Mouse (Mus musculus): Measurements from ENCODE around the gene Mecom.

Gene Mecom

DNA sequence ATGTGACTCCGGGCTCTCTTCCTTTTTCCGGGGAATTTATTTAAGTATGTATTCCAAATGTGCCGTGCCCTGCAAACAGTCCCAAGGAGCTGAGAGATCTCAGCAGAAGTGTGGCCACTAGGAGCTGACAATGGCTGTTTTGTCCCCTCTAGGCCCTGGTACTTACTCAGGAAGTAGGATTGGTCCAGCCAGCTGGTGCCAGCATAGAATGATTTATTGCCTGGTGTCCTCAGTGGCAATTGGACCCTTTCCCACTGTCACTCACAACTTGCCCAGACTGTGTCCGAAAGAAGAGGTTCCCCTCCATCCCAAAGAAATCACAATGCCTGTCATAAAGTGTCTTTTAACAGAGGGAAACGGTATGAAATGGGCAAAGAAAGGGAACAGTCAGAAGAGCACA lies 340.4 kb downstream of the Mecom start:
- no peak for DNase-seq (ENCODE audit: low spot score in 2 of 2)

DNA sequence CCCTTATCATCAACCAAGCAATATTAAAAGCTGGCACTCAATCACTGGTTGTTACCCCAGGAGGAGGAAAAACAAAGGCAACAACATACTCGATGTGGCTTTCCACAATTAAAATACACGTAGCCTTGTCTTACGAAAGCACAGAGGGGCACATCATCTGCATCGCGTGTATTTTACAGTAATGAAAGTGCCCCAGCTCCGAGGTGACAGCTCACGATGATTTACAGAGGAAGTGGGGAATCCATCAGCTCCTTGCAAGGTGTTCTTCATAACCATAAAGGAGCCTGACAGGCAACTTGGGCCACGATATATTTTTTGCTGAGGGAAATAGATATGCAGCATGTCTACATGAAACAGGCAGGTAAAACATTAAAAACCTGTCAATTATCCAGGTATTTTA lies 341.7 kb downstream of the Mecom start:
- DNase-seq (ENCODE audit: low spot score in 2 of 2), result no peak

- no peak for DNase-seq (ENCODE audit: low spot score in 2 of 2)
These were observed 344.0 kb downstream of the Mecom start for GRCm38 (mm10) chr3:30203764-30204163.

DNA sequence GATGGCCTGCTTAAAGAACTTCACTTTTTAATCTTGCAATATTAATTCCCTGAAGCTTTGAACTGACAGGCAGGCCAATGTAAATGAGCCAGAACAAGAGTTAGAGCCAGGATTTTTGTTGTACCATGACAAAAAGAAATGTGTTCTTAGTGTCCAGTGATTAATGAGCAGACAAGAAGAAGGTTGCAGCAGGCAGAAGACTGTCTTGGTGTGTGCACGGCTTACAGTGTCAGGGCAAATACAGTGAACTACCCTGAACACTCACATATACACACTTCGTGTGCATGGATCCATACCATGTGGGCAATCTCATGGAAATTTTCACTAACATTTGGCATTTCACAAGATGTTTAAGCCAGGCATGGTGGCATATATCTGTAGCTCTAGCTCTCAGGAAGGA lies 349.0 kb downstream of the Mecom start:
- DNase-seq (ENCODE audit: low spot score in 2 of 2), result no peak

DNA sequence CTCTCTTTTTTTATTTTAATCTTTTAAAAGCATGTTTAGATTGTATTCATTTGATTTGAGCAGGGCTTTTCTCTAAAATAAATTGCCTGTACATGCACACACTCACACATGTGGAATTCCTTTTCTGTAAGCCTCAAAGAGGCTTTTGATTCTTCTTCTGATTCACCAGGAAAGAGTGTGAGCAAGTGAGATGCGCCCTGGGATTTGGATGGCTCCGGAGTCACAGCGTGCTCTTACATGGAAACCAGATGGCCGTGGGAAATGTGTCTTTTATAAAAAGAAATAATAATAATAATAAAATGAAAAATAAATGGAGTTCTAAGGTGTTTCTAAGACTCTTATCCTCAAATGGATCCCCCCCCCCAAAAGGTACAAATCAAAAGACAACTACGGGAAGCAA lies 349.6 kb downstream of the Mecom start:
- DNase-seq (ENCODE audit: low spot score in 2 of 2), result no peak

DNA sequence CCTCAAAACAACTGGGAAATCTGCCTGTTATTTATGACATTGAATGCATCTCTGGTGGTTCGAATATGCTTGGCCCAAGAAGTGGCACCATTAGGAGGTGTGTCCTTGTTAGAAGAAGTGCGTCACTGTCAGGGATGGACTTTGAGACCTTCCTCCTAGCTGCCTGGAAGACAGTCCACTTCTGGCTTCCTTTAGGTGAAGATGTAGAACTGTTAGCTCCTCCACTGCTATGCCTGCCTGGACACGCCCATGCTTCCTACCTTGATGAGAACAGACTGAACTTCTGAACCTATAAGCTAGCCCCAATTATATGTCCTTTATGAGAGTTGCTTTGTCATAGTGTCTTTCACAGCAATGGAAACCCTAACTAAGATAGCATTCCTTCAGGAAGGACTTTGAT lies 352.6 kb downstream of the Mecom start:
- no peak for DNase-seq (ENCODE audit: low spot score in 2 of 2)

DNA sequence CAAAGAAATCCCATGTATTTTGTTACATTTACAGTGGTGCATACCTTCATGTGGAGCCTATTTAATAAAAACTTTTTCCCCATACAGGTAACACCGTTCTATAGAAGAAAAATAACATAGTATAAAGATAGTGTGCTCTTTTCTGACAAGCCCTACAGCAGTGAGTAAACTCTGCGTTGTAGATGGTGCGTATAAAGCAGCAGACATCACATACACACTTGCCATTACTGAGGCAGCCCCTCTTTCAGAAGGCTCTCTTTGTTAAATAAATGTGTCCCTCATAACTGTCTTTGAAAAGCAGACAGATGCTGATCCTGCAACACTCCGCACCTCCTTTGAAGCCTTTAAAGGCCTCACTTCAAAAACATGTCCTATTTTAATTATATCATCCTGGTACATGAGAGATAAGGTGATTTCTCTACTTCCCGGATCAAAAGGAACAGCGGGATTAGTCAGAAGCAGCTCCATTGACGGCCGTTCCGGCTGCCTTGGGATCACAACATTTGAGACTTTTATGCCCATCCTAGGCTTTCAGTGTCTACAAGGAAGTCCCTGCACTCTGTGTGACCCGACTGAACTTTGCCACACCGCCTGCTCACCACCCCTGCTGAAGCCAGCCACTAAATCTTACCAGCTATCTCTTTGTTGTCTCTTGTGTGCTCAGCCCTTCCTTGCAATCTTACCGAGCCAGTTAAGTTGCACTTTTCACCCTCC lies 355.4 kb downstream of the Mecom start:
- no peak for DNase-seq (ENCODE audit: low spot score in 2 of 2)

DNA sequence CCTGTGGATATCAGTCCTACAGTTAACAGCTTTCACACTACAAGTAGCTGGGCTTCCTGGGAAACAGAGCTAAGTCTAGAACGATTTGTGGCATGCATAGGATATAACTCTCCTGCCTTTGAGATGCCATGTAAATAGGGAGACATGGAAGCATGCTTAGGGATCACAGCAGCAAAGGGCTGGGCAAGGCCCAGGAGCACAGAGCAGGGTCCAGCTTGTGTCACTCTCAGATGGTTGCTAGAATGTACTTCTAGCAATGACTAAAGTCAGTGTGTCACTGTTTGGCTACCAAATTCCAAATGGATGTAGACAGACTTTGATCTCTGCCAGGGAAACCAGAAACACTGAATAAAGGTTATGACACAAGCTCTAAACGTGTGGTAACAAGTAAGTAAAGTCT lies 358.5 kb downstream of the Mecom start:
- no peak for DNase-seq (ENCODE audit: low spot score in 2 of 2)

GRCm38 (mm10) chr3:30187812-30188469 lies 359.9 kb downstream of the Mecom start:
- DNase-seq (ENCODE audit: low spot score in 2 of 2), result no peak

- DNase-seq (ENCODE audit: low spot score in 2 of 2), result no peak
These were observed 365.9 kb downstream of the Mecom start for GRCm38 (mm10) chr3:30181807-30182481.

- no peak for DNase-seq (ENCODE audit: low spot score in 2 of 2)
These were observed 371.2 kb downstream of the Mecom start for GRCm38 (mm10) chr3:30176615-30177014.

DNA sequence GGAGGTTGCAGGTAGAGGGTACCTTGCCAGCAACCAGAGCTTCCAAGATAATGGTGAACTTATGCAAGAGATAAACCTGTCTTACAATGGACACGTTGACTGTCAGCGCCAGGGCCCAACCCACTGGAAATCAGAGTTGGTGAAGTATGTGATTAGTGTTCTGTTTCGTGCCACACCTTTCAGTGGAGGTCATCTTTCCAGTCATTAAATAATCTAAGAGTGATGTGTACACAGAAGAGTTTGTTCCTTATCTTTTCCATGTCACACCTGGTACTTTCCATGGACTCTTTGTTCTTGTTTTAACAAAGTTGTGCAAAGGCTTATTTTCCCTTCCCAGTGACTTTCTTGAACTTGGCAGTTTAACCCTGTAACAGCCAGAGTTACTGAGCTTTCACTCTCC lies 374.0 kb downstream of the Mecom start:
- DNase-seq (ENCODE audit: low spot score in 2 of 2), result no peak

DNA sequence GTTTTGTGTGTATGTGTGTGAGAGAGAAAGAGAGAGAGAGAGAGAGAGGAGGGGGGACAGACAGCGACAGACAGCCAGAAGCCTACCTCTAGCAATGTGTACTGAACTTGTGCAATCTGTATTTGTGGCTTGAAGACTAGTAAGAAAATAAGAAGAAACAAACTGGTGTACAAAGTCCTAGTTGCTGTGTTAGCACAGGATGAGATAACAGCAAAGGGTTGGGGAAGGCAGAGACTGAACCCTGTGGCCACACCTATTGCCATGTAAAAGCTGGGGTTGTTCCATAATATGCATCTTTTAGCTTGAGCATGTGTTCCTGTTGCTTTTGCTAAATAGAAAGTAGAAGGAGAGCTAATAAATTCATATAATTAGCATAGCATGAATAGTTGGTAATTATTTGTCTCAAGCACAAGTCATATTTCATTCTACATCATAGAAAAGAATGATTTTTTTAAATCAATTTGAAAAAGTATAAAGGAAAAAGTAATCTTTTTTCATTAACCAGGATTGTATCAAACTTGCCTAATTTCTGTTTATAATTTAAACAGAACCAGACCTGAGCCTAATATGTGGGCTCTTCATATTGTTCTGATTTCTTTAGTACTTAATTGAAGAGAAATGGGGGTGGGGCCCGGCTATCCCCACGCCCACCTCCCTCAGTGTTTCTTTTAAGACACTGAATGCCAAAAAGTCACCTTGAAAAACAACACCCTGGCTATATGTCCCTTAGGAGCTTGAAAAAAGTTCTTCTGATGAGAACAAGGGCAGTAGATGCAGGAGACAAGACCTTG lies 379.2 kb downstream of the Mecom start:
- no peak for DNase-seq (ENCODE audit: low spot score in 2 of 2)

DNA sequence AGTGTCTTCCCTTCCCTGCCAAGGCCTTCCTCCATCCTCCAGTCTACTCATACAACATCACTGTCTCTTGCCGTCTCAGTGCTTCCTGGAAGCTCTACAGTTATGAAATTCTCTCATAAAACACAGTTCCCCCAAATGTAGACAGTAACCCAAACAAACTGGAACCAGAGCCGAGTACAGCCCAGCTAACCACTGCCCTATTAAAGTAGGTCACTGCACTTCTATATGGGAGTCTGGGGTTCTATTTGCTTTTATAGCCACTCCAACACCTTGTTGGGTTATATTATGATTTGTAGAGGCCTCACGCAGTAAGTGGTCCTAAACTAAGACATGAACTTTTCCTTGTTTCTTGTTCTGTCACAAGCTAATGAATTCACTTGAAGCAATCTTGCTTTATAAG lies 380.8 kb downstream of the Mecom start:
- no peak for DNase-seq (ENCODE audit: low spot score in 2 of 2)

- no peak for DNase-seq (ENCODE audit: low spot score in 2 of 2)
These were observed 383.0 kb downstream of the Mecom start for GRCm38 (mm10) chr3:30164834-30165233.

DNA sequence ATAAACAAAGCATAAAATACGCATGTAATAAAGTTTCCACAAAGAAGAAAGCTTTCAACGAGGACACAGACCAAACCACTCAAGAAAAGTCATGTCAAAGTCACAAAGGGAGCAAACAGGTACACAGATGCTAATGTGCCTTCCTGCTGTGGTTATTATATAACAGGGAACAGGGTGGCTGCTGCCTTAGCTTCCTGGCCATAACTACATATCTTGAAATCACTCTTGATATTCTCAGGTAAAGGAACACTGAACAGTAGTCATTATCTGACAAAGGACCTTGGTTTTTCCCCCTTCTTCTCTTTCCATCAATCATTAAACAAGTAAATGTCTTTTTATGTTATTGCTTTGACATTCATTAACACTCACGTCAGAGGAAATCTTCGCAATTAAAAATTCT lies 384.4 kb downstream of the Mecom start:
- no peak for DNase-seq (ENCODE audit: low spot score in 2 of 2)

DNA sequence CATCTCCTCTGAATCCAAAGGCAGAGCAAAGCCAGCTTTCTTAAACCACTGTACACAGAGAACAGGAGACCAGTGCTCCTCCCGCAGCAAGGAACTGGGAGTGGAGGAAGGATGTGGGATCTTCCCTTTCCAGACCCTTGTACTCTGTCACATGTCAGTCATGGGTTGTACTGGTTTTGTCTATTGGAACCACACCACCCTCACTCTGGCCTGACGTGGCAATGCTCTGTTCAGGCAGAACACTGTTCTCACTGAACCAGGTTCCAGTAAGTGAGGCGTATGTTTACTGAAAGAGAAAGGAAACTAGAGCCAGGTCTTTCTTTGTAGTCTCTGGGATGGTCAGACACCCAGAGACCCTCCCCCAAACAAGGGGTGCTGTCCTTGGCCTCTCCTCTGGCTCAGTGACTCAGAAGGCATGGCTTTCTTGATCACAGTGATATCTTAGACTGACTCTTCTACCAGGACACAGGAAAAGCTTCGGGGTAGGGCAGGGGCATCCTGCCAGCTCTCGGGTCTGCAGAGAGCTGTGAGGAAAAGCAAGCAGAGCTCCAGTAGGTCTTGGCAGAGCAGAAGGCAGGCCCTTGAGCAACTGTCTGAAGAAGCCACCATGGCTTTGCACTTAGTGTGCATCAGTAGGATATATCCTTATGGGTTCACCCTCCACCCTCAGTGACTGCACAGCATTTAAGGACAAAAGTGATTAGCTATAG lies 386.7 kb downstream of the Mecom start:
- no peak for DNase-seq (ENCODE audit: low spot score in 2 of 2)

GRCm38 (mm10) chr3:30160346-30160745 lies 387.5 kb downstream of the Mecom start:
- no peak for DNase-seq (ENCODE audit: low spot score in 2 of 2)

GRCm38 (mm10) chr3:30157128-30157670 lies 390.6 kb downstream of the Mecom start:
- DNase-seq (ENCODE audit: low spot score in 2 of 2), result no peak

DNA sequence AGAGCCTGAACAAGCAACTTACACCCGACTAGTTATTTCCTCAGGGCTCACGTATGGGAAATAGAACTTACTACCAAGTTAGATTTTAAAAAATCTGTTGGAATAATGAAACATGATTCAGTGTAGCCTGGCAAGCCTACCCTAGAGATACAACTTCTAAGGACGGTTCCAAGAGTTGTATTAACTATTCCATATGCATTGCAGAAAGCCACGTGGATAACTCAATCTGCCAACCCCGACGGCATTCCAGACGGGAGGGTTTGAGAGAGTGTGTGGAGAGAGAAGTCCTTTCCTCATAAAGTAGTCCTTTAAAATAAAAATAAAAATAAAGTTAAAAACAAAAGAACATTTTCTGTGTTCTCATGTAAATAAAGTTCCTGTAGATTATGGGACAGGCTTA lies 393.4 kb downstream of the Mecom start:
- DNase-seq (ENCODE audit: low spot score in 2 of 2), result no peak

DNA sequence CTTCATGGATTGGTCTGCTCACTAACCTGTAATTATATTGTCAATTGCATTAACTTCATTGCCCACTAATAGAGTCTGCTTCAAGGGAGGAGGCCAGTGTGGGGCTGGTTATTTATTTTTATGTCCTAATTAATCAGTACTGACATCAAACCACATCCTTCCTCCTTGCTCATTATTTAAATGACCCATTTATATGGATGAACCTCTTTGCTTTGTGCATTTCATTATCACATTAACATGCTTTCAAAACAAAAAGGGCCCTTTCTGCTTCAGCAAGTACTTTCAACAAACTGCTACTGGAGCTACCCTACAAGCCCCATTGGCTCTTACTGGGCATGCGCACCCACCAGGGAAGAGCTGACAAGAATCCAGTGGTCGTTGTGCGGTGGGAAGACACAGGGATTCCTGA lies 393.9 kb downstream of the Mecom start:
- no peak for DNase-seq (ENCODE audit: low spot score in 2 of 2)

All from frontal cortex, postnatal 25 days (tissue).